Mouse (Mus musculus): ENCODE measurements around the gene Fibin. TPM values are rescaled to one million over a fixed set of nuclear protein-coding genes. Genes with fewer than 3 reads are reported as not detected.

Fibin gene
- polyA plus RNA-seq, 1 experiment: not detected

DNA sequence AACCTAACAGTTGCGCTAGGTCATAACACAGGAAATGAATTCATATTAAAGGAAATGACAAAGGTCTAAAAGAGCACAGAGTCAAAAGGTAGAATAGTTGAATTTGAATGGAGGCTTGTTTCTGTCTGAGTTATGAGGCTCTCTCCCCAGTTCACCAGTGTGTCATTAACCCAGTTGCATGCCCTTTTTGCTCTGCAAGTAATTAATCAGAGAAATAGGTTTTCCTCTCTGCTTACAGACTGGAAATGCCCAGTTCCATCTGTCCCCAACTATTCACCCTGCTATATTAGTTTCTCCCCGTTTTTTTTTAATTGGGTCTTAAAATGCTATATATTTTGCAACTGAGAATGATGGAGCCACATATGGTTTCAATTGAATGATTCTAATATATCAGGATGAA lies 16.8 kb upstream of the Fibin start:
- no peaks in the 10 kb centered on the region for H3K9me3 ChIP-seq (replicated peaks; ENCODE audit: control insufficient read depth, insufficient read depth, low read length, poor library complexity, severe bottlenecking)
- no peaks in the 10 kb centered on the region for H3K27me3 ChIP-seq (ENCODE audit: control insufficient read depth, insufficient read depth, low read length, poor library complexity, severe bottlenecking)
- H3K4me3 ChIP-seq (ENCODE audit: low read depth, low read length): no peak overlapping the region
- H3K4me1 ChIP-seq (ENCODE audit: control insufficient read depth, insufficient read depth, low read length): no peaks in the 10 kb centered on the region
- H3K27ac ChIP-seq (ENCODE audit: insufficient read depth, low read length): no peak overlapping the region
- TF ChIP-seq EP300 (IDR thresholded peaks at IDR 0.05; ENCODE audit: insufficient read depth, low read depth, low read length) (no peak), CTCF (IDR thresholded peaks at IDR 0.05; ENCODE audit: low read depth, low read length) (no peak), POLR2A (IDR thresholded peaks at IDR 0.05; ENCODE audit: insufficient read depth, low read length) (no peak)
- no peaks in the 10 kb centered on the region for H3K36me3 ChIP-seq (ENCODE audit: control insufficient read depth, insufficient read depth, low read length, poor library complexity, severe bottlenecking)
- H3K9ac ChIP-seq (ENCODE audit: low read depth, poor library complexity, severe bottlenecking): no peak overlapping the region

DNA sequence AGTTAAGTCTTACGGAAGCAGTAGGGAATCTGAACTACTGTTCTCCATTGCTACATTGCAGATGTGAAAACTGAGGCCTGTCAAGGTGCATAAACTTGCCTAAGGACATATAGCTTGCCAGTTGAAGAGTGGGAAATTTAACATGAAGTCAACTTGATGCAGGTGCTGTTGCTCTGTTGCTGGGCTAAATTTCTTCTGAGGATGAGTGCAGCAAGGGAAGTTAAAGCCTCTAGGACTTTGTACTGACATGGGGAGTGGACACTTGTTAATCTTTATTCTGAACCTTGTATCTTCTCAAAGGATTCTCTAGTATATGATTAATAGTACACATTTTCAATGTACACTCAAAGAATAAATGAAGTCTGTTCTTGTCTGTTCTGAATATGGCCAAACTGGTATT lies 13.7 kb upstream of the Fibin start:
- Histone ChIP-seq H3K27me3 (ENCODE audit: control insufficient read depth, insufficient read depth, low read length, poor library complexity, severe bottlenecking) (no peaks in the 10 kb centered on the region), H3K4me1 (ENCODE audit: control insufficient read depth, insufficient read depth, low read length) (no peaks in the 10 kb centered on the region), H3K27ac (ENCODE audit: insufficient read depth, low read length) (no peak overlapping the region), H3K4me3 (ENCODE audit: low read depth, low read length) (no peak overlapping the region), H3K36me3 (ENCODE audit: control insufficient read depth, insufficient read depth, low read length, poor library complexity, severe bottlenecking) (no peaks in the 10 kb centered on the region), H3K9me3 (replicated peaks; ENCODE audit: control insufficient read depth, insufficient read depth, low read length, poor library complexity, severe bottlenecking) (no peaks in the 10 kb centered on the region), H3K9ac (ENCODE audit: low read depth, poor library complexity, severe bottlenecking) (no peak overlapping the region)
- TF ChIP-seq EP300 (IDR thresholded peaks at IDR 0.05; ENCODE audit: insufficient read depth, low read depth, low read length): no peak
- no peak for TF ChIP-seq POLR2A (IDR thresholded peaks at IDR 0.05; ENCODE audit: insufficient read depth, low read length)
- no peak for TF ChIP-seq CTCF (IDR thresholded peaks at IDR 0.05; ENCODE audit: low read depth, low read length)

DNA sequence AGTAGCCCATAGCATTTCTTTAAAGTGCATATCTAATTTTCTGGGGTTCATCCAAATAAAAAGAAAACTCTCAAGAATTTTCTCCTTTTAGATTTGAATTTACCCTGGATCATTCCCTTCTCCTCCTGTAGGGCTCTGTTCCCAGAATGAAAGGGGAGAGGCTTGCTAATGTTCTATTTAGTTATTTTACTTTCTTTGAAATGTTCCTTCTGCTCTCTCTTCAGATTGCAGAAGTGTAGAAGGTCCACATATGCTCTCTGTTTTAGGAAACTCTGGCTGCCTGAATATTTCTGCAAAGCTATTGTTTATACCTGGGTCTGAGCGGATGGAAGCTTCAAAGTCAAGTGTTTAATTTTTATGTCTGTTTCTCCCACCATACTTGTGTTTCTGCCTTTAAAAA lies 12.5 kb upstream of the Fibin start:
- Histone ChIP-seq H3K4me1 (ENCODE audit: control insufficient read depth, insufficient read depth, low read length) (no peaks in the 10 kb centered on the region), H3K4me3 (ENCODE audit: low read depth, low read length) (no peak overlapping the region), H3K9me3 (replicated peaks; ENCODE audit: control insufficient read depth, insufficient read depth, low read length, poor library complexity, severe bottlenecking) (no peaks in the 10 kb centered on the region), H3K9ac (ENCODE audit: low read depth, poor library complexity, severe bottlenecking) (no peak overlapping the region), H3K36me3 (ENCODE audit: control insufficient read depth, insufficient read depth, low read length, poor library complexity, severe bottlenecking) (no peaks in the 10 kb centered on the region), H3K27ac (ENCODE audit: insufficient read depth, low read length) (no peak overlapping the region), H3K27me3 (ENCODE audit: control insufficient read depth, insufficient read depth, low read length, poor library complexity, severe bottlenecking) (no peaks in the 10 kb centered on the region)
- TF ChIP-seq EP300 (IDR thresholded peaks at IDR 0.05; ENCODE audit: insufficient read depth, low read depth, low read length): no peak
- no peak for TF ChIP-seq POLR2A (IDR thresholded peaks at IDR 0.05; ENCODE audit: insufficient read depth, low read length)
- TF ChIP-seq CTCF (IDR thresholded peaks at IDR 0.05; ENCODE audit: low read depth, low read length): no peak

DNA sequence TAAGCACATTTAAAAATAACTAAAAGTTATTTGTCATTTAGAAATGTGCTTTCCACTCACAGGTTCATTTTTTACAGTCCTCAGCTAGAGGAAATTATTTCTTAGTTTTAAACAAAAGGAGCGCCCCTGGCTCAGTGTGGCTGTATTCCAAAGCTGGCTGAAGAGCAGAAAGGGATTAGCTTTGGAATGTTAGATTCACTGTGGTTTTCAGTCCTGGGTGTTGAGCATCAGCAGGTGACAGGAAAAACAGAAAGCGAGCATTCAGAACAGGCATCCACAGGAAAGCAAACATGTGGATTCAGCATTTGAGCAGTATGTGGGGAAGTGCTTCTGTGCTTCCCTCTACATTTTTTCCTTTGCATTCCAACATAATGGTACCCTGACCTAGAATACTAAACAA lies 10.2 kb upstream of the Fibin start:
- H3K36me3 ChIP-seq (ENCODE audit: control insufficient read depth, insufficient read depth, low read length, poor library complexity, severe bottlenecking): no peaks in the 10 kb centered on the region
- H3K4me1 ChIP-seq (ENCODE audit: control insufficient read depth, insufficient read depth, low read length): no peaks in the 10 kb centered on the region
- no peak for TF ChIP-seq POLR2A (IDR thresholded peaks at IDR 0.05; ENCODE audit: insufficient read depth, low read length)
- H3K9ac ChIP-seq (ENCODE audit: low read depth, poor library complexity, severe bottlenecking): no peak overlapping the region
- no peaks in the 10 kb centered on the region for H3K9me3 ChIP-seq (replicated peaks; ENCODE audit: control insufficient read depth, insufficient read depth, low read length, poor library complexity, severe bottlenecking)
- no peak overlapping the region for H3K4me3 ChIP-seq (ENCODE audit: low read depth, low read length)
- no peak overlapping the region for H3K27ac ChIP-seq (ENCODE audit: insufficient read depth, low read length)
- H3K27me3 ChIP-seq (ENCODE audit: control insufficient read depth, insufficient read depth, low read length, poor library complexity, severe bottlenecking): no peaks in the 10 kb centered on the region

DNA sequence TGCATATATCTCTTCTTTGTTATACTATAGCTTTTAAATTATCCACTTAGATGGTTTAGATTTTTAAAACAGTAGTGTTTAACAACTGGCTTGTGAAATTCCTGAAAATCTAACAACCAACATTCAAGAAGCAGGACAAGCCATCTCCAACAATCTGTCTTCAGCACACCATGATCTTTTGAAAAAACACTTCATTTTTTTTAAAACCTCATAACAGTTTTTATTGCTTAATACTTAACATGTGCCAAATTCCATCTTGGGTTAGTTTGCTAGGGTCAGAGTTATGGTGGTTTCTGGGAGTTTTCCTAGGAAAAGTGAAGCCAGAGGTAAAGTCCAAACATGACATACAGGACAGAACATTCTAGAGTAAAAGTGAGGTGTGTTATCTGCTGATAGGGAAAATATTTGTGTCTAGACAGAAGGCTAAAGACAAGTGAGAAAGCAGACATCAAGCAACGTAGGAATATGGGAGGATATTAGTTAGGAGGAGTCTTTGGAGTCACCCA lies 4.5 kb upstream of the Fibin start:
- H3K4me3 ChIP-seq (ENCODE audit: low read depth, low read length): no peak overlapping the region
- TF ChIP-seq CTCF (IDR thresholded peaks at IDR 0.05; ENCODE audit: low read depth, low read length) (no peak), POLR2A (IDR thresholded peaks at IDR 0.05; ENCODE audit: insufficient read depth, low read length) (no peak), EP300 (IDR thresholded peaks at IDR 0.05; ENCODE audit: insufficient read depth, low read depth, low read length) (no peak)
- no peaks in the 10 kb centered on the region for H3K4me1 ChIP-seq (ENCODE audit: control insufficient read depth, insufficient read depth, low read length)
- no peaks in the 10 kb centered on the region for H3K36me3 ChIP-seq (ENCODE audit: control insufficient read depth, insufficient read depth, low read length, poor library complexity, severe bottlenecking)
- H3K9ac ChIP-seq (ENCODE audit: low read depth, poor library complexity, severe bottlenecking): no peak overlapping the region
- H3K27ac ChIP-seq (ENCODE audit: insufficient read depth, low read length): no peak overlapping the region
- no peaks in the 10 kb centered on the region for H3K9me3 ChIP-seq (replicated peaks; ENCODE audit: control insufficient read depth, insufficient read depth, low read length, poor library complexity, severe bottlenecking)
- H3K27me3 ChIP-seq (ENCODE audit: control insufficient read depth, insufficient read depth, low read length, poor library complexity, severe bottlenecking): no peaks in the 10 kb centered on the region

DNA sequence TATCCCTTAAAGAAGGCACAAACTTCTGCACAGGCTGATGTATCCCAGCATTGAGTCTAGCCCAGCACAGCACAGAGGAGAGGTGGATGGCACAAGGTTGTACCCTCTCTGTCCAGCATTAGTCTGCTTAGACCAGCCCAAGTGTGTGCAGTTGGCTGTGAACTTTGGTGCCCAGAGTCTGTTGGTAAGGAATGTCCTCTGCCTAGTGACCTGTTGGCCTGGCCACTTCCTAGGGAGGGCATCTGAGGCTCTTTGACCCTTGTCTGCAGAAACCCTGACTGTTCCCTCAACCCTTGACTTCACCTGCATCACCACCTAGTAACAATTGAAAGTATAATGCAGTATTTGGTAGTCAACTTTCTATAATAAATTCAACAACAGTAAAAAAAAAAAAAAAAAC lies 2.4 kb upstream of the Fibin start:
- no peak overlapping the region for H3K27ac ChIP-seq (ENCODE audit: insufficient read depth, low read length)

More for the DNA sequence above, 2.4 kb upstream of the Fibin start:
- no peaks in the 10 kb centered on the region for H3K36me3 ChIP-seq (ENCODE audit: control insufficient read depth, insufficient read depth, low read length, poor library complexity, severe bottlenecking)
- H3K9me3 ChIP-seq (replicated peaks; ENCODE audit: control insufficient read depth, insufficient read depth, low read length, poor library complexity, severe bottlenecking): no peaks in the 10 kb centered on the region
- no peak overlapping the region for H3K9ac ChIP-seq (ENCODE audit: low read depth, poor library complexity, severe bottlenecking)
- no peak overlapping the region for H3K4me3 ChIP-seq (ENCODE audit: low read depth, low read length)
- no peak for TF ChIP-seq CTCF (IDR thresholded peaks at IDR 0.05; ENCODE audit: low read depth, low read length)
- no peak for TF ChIP-seq POLR2A (IDR thresholded peaks at IDR 0.05; ENCODE audit: insufficient read depth, low read length)
- TF ChIP-seq EP300 (IDR thresholded peaks at IDR 0.05; ENCODE audit: insufficient read depth, low read depth, low read length): no peak
- no peaks in the 10 kb centered on the region for H3K4me1 ChIP-seq (ENCODE audit: control insufficient read depth, insufficient read depth, low read length)
- no peaks in the 10 kb centered on the region for H3K27me3 ChIP-seq (ENCODE audit: control insufficient read depth, insufficient read depth, low read length, poor library complexity, severe bottlenecking)
